Mouse (Mus musculus) layer of hippocampus, adult 9-10 months (tissue): Measurements from ENCODE around the gene Ces1h.
"Not testable (repeated sequence)": the region's sequence is repeated elsewhere in the genome, so short reads cannot be mapped to it uniquely, and the experiment has no call there.

Source experiments
- DNase-seq: peaks from one replicate; pipeline ENCODE4 v3.0.0; 2022; ENCODE audit warnings: low spot score

The Ces1h gene

GRCm38 (mm10) chr8:93379625-93380024 lies at the start of gene Ces1h:
TSS of gene Ces1h (minus strand) at chr8:93379725.
- DNase-seq, result no peak

GRCm38 (mm10) chr8:93427195-93427594 lies 47.7 kb upstream of the Ces1h start:
- no peak for DNase-seq

GRCm38 (mm10) chr8:93415387-93415786 lies 35.9 kb upstream of the Ces1h start:
- DNase-seq, result no peak

GRCm38 (mm10) chr8:93408830-93409229 lies 29.3 kb upstream of the Ces1h start:
- DNase-seq, result no peak

GRCm38 (mm10) chr8:93399698-93400097 lies 20.2 kb upstream of the Ces1h start:
- no peak for DNase-seq

- peak; percentile 4 for DNase-seq
These were observed 18.5 kb upstream of the Ces1h start for GRCm38 (mm10) chr8:93398044-93398443.

- DNase-seq, result not testable (repeated sequence)
These were observed 14.6 kb upstream of the Ces1h start for GRCm38 (mm10) chr8:93394079-93394619.

- DNase-seq, result no peak
These were observed 10.0 kb downstream of the Ces1h start for GRCm38 (mm10) chr8:93369481-93369880.

- DNase-seq, result no peak
These were observed 19.4 kb downstream of the Ces1h start for GRCm38 (mm10) chr8:93360113-93360512.

- no peak for DNase-seq
These were observed 40.0 kb downstream of the Ces1h start for GRCm38 (mm10) chr8:93339531-93339930.

- no peak for DNase-seq
These were observed 42.3 kb downstream of the Ces1h start, which contains the start of gene Ces1g for GRCm38 (mm10) chr8:93337207-93337606. TSS of gene Ces1g (minus strand) at chr8:93337308.

GRCm38 (mm10) chr8:93332703-93333102 lies 46.8 kb downstream of the Ces1h start:
- DNase-seq, result no peak

GRCm38 (mm10) chr8:93331151-93331550 lies 48.4 kb downstream of the Ces1h start:
- DNase-seq, result no peak

GRCm38 (mm10) chr8:93325123-93325522 lies 54.4 kb downstream of the Ces1h start:
- DNase-seq, result no peak

GRCm38 (mm10) chr8:93317031-93317430 lies 62.5 kb downstream of the Ces1h start:
- no peak for DNase-seq

GRCm38 (mm10) chr8:93315557-93315956 lies 64.0 kb downstream of the Ces1h start:
- DNase-seq, result no peak
